Comparison of ENCODE assay signal across 8 mouse cellular contexts in genomic region chr7:6918267-6918666, GRCm38 (mm10).
DNase-seq lines count a peak whose midpoint lies in the region; ATAC-seq and TF ChIP-seq lines count a peak whose summit lies in the region.

No protein-coding gene starts in this region.

- no peak overlapping the region for H3K27ac ChIP-seq in gastrocnemius, adult 2 months
- 0 out of 2 replicates have a peak overlapping the region, but pooled peaks have one; percentile 4 for H3K27ac ChIP-seq in hindbrain, embryonic 16.5 days (ENCODE audit: low read depth, low read length)

- no peaks in the 10 kb centered on the region for H3K27me3 ChIP-seq in hindbrain, embryonic 16.5 days (replicated peaks; ENCODE audit: control insufficient read depth, insufficient read depth, low read length)

- H3K4me1 ChIP-seq in hindbrain, embryonic 16.5 days (ENCODE audit: control insufficient read depth, insufficient read depth, low read depth, low read length) = peaks cover 21% of the 10 kb centered on the region

- TF ChIP-seq CTCF in gastrocnemius, adult 2 months (IDR thresholded peaks at IDR 0.05) = peak; percentile 83

- no peaks in the 10 kb centered on the region for H3K36me3 ChIP-seq in hindbrain, embryonic 16.5 days (ENCODE audit: control insufficient read depth, insufficient read depth, low read length)

- DNase-seq in adipocyte (ENCODE audit: low spot score) = peak; percentile 77
- DNase-seq in cerebellum, postnatal 4 days (ENCODE audit: low spot score in 2 of 2) = peak; percentile 86 to 91
- peak; percentile 86 for DNase-seq in gastrocnemius, adult 2 months
- peak; percentile 82 to 87 for DNase-seq in layer of hippocampus, postnatal 36 days
- peak; percentile 64 for DNase-seq in lung, postnatal 25 days (ENCODE audit: low spot score)
- peak; percentile 91 to 94 for DNase-seq in right cerebral cortex, postnatal 10 days (ENCODE audit: low spot score in 2 of 2)

- intact Hi-C loops in gastrocnemius, adult 2 months (cut with DNase I) = loop anchor here (2.0 to 10.0 kb wide), 5 partner anchors 93 to 556 kb away; partner anchors contain the start of genes Peg3, Usp29 and Zfp78

- no peaks in the 10 kb centered on the region for H3K9me3 ChIP-seq in hindbrain, embryonic 16.5 days (ENCODE audit: control insufficient read depth, low read length)

- 0 out of 2 replicates have a peak overlapping the region, but pooled peaks have one; percentile 23 for H3K9ac ChIP-seq in hindbrain, embryonic 16.5 days (ENCODE audit: low read depth, low read length)

- 11% methylated on average over 10 of the region's 10 CpGs for WGBS in hindbrain, embryonic 16.5 days

- H3K4me3 ChIP-seq in gastrocnemius, adult 2 months = no peak overlapping the region
- no peak overlapping the region for H3K4me3 ChIP-seq in hindbrain, embryonic 16.5 days (ENCODE audit: low read length)

- peak; percentile 74 for ATAC-seq in hindbrain, embryonic 16.5 days
- no peak for ATAC-seq in monocyte, adult 5-6 weeks (replicated peaks; ENCODE audit: insufficient number of reproducible peaks, low FRiP score, low TSS enrichment, poor library complexity, severe bottlenecking)

- H3K4me2 ChIP-seq in hindbrain, embryonic 16.5 days (ENCODE audit: low read length) = no peak overlapping the region
